Mouse (Mus musculus): ENCODE measurements around the gene Smc6.

DNA sequence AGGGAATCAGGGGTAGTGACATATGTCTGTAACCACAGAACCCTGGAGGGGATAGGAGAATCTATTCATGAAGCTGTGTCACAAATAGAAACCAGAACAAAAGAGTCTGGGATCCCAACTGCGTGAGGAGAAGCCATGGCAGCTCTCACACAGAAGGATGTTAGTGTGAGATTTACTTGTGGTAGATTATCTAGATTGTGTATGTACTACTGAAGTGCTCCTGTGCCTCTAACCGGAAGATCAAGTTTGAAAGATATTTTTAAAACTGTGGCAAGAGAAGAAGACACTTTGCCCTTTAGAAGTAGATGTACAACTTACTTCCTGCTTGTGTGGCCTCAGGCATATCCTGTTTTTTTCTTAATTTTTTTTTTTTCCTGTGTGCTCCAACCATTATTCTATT lies 35.4 kb upstream of the Smc6 start:
- no peak for TF ChIP-seq CTCF (conservative IDR thresholded peaks at IDR 0.05 in 1 of 2, IDR thresholded peaks at IDR 0.05 in 1 of 2; ENCODE audit: low read depth in 2 of 2, low read length in 2 of 2)
- no peak for TF ChIP-seq USF2 (conservative IDR thresholded peaks at IDR 0.05; ENCODE audit: low read depth, low read length)
- TF ChIP-seq MAZ (IDR thresholded peaks at IDR 0.05; ENCODE audit: low read depth, low read length) = no peak
- TF ChIP-seq POLR2A (IDR thresholded peaks at IDR 0.05; ENCODE audit: low read depth, low read length) = no peak
- no peak for TF ChIP-seq MXI1 (IDR thresholded peaks at IDR 0.05; ENCODE audit: low read depth, low read length)
- no peak for TF ChIP-seq KAT2A (IDR thresholded peaks at IDR 0.05; ENCODE audit: insufficient replicate concordance, low read length)
- no peak for TF ChIP-seq POLR2AphosphoS2 (IDR thresholded peaks at IDR 0.05; ENCODE audit: low read depth, low read length)
- no peak for TF ChIP-seq ZNF384 (IDR thresholded peaks at IDR 0.05; ENCODE audit: low read depth, low read length)
- no peak for TF ChIP-seq SMC3 (IDR thresholded peaks at IDR 0.05; ENCODE audit: low read depth, low read length)
- no peak for TF ChIP-seq NRF1 (IDR thresholded peaks at IDR 0.05; ENCODE audit: low read depth, low read length)
- no peak for TF ChIP-seq EP300 (IDR thresholded peaks at IDR 0.05; ENCODE audit: low read length)
- TF ChIP-seq ETS1 (conservative IDR thresholded peaks at IDR 0.05; ENCODE audit: low read depth, low read length) = no peak
- TF ChIP-seq GABPA (IDR thresholded peaks at IDR 0.05; ENCODE audit: insufficient replicate concordance, low read depth, low read length) = no peak
- no peak for TF ChIP-seq SIN3A (IDR thresholded peaks at IDR 0.05; ENCODE audit: low read length)
